Mouse (Mus musculus): ENCODE measurements at regions not wholly inside any gene's neighbourhood (a gene's known extent, or its start where the extent isn't known, plus 50 kb on each side); places are given as distances from the start of the nearest gene placed in this dataset.

- no peak for TF ChIP-seq EP300 (IDR thresholded peaks at IDR 0.05; ENCODE audit: low read depth)
- no peak for TF ChIP-seq CTCF (IDR thresholded peaks at IDR 0.05; ENCODE audit: low read depth)
These were observed 465.9 kb upstream of the Acvr2a start for GRCm38 (mm10) chr2:48348021-48348420.

Measured in liver, embryonic 14.5 days (tissue).